Comparison of ENCODE assay signal across 8 mouse cellular contexts in the genomic region with DNA sequence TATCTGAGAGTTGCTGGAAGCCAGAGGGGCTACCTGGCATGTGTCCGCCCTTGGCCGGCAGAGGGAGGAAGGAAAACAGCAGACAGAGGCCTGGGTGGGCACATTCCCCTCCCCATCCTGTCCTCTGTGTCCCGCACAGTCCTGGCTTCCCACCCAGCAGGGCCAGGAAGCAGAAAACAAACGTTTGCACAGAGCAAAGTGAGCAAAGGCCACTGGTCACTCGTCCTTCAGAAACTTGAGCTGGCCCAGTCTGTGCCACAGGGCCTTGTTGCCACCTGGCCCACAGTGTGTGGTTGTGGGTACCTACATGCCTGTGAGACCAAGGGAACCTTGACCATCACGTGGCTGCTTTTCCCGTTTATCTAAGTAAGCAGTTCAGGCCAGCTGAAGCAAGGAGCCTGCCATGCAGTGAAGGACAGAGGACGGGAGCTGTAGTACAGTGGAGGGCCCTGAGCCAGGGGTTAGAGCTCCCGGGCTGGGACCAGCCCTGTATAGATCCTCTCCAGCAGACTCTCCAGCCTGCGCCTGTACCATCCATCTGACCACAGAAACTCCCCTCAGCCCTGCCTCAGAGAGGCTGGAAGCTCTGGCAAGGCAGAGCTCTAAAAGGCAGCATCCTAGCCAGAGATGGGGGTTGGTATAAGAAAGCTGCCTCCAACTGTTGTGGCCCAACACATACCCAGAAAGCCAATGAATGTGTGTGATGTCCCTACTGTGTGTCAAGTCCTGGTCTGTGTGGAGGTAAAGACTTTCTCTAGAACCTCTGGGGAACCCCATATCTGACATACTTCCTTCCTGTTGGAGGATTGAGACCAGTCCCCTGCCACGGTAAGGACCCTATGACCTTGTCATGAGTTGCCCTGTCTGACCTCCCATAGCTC.
DNase-seq lines count a peak whose midpoint lies in the region; ATAC-seq and TF ChIP-seq lines count a peak whose summit lies in the region.

No protein-coding gene starts in this region.

- DNase-seq in adrenal gland, adult 8-10 months, result peak; percentile 80
- DNase-seq in adrenal gland, postnatal 4 days (ENCODE audit: low spot score in 2 of 2), result no peak
- DNase-seq in hindbrain, postnatal 0 days (ENCODE audit: low spot score), result no peak
- no peak for DNase-seq in Muller cell, postnatal 12 days (ENCODE audit: inconsistent ontology term)
- DNase-seq in gastrocnemius, adult 18-20 months (ENCODE audit: low spot score), result no peak
- DNase-seq in thymus, postnatal 25 days, result no peak

- peaks cover 28% of the 10 kb centered on the region for H3K4me1 ChIP-seq in embryonic facial prominence, embryonic 12.5 days
- H3K4me1 ChIP-seq in hindbrain, postnatal 0 days (ENCODE audit: insufficient read depth, low read length), result peaks cover 23% of the 10 kb centered on the region
- H3K4me1 ChIP-seq in liver, embryonic 12.5 days, result peaks cover 100% of the 10 kb centered on the region

- 57% methylated on average over 11 of the region's 11 CpGs for WGBS in embryonic facial prominence, embryonic 12.5 days
- WGBS in hindbrain, postnatal 0 days, result 49% methylated on average over 11 of the region's 11 CpGs
- WGBS in liver, embryonic 12.5 days (ENCODE audit: insufficient replicate concordance), result 21% methylated on average over 11 of the region's 11 CpGs

- ATAC-seq in embryonic facial prominence, embryonic 12.5 days (ENCODE audit: insufficient number of reproducible peaks, insufficient read depth, low FRiP score, low TSS enrichment), result no peak
- ATAC-seq in hindbrain, postnatal 0 days, result no peak
- peak; percentile 13; the same call in 1 of the 2 replicates for ATAC-seq in liver, embryonic 12.5 days

- H3K4me2 ChIP-seq in embryonic facial prominence, embryonic 12.5 days (replicated peaks), result no peak overlapping the region
- H3K4me2 ChIP-seq in hindbrain, postnatal 0 days (ENCODE audit: low read depth, low read length), result no peak overlapping the region
- H3K4me2 ChIP-seq in liver, embryonic 12.5 days, result peak overlapping the region; percentile 38

- 0 out of 2 replicates have a peak overlapping the region, but pooled peaks have one; percentile 13 for H3K27ac ChIP-seq in embryonic facial prominence, embryonic 12.5 days
- peak overlapping the region; percentile 27; the same call in 1 of the 2 replicates for H3K27ac ChIP-seq in hindbrain, postnatal 0 days
- peak overlapping the region; percentile 93 for H3K27ac ChIP-seq in liver, embryonic 12.5 days

- no peaks in the 10 kb centered on the region for H3K27me3 ChIP-seq in embryonic facial prominence, embryonic 12.5 days
- no peaks in the 10 kb centered on the region for H3K27me3 ChIP-seq in hindbrain, postnatal 0 days (ENCODE audit: insufficient read depth, low read length)
- no peaks in the 10 kb centered on the region for H3K27me3 ChIP-seq in liver, embryonic 12.5 days (replicated peaks)

- H3K36me3 ChIP-seq in embryonic facial prominence, embryonic 12.5 days, result peaks cover 23% of the 10 kb centered on the region
- H3K36me3 ChIP-seq in hindbrain, postnatal 0 days (ENCODE audit: insufficient read depth, low read length), result no peaks in the 10 kb centered on the region
- peaks cover 9% of the 10 kb centered on the region; the same call in 1 of the 2 replicates for H3K36me3 ChIP-seq in liver, embryonic 12.5 days

- H3K9ac ChIP-seq in embryonic facial prominence, embryonic 12.5 days, result no peak overlapping the region
- H3K9ac ChIP-seq in hindbrain, postnatal 0 days (replicated peaks; ENCODE audit: low read length), result no peak overlapping the region
- peak overlapping the region; percentile 64 for H3K9ac ChIP-seq in liver, embryonic 12.5 days

- peak; percentile 25; the same call in 1 of the 2 replicates for TF ChIP-seq CTCF in hindbrain, postnatal 0 days (IDR thresholded peaks at IDR 0.05; ENCODE audit: low read depth)

- H3K9me3 ChIP-seq in embryonic facial prominence, embryonic 12.5 days, result no peaks in the 10 kb centered on the region
- no peaks in the 10 kb centered on the region for H3K9me3 ChIP-seq in hindbrain, postnatal 0 days (ENCODE audit: low read length)
- no peaks in the 10 kb centered on the region for H3K9me3 ChIP-seq in liver, embryonic 12.5 days (replicated peaks)

- no peak overlapping the region for H3K4me3 ChIP-seq in embryonic facial prominence, embryonic 12.5 days
- no peak overlapping the region for H3K4me3 ChIP-seq in hindbrain, postnatal 0 days (ENCODE audit: low read length)
- H3K4me3 ChIP-seq in liver, embryonic 12.5 days, result no peak overlapping the region

Comparison
In these comparisons a context has a peak if more than half of its experiments do, and no peak if none do; other contexts are left out.
1. H3K27ac ChIP-seq: peak in every context shown above with its lines; median percentile 93 in liver, embryonic 12.5 days; 27 in hindbrain, postnatal 0 days; 13 in embryonic facial prominence, embryonic 12.5 days.